Mouse (Mus musculus): ENCODE measurements around the gene Dpp6. TPM values are rescaled to one million over a fixed set of nuclear protein-coding genes. Genes with fewer than 3 reads are reported as not detected.

The Dpp6 gene
- polyA plus RNA-seq, 1 experiment from 2014 or later: 28.8 TPM

DNA sequence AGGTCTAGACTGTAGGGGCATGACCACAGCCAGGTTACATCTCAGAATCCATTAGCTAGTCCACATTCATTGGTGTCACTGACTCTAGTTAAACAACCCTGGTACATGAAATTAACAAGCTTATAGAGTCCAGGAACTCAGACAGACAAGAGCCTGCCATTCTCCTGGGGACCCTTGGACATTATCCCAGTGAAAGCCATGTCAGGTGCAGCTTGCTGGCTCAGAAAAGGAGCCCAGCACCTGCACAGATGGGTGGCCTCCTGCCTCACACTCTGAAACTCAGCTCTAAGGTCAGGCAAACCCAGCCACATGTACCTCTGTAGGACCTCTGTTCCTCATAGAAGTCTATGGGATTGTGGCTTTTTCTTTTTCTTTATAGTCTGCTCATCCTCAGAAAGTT lies 701.7 kb downstream of the Dpp6 start:
- H3K9me3 ChIP-seq: no peaks in the 10 kb centered on the region
- H3K4me2 ChIP-seq (replicated peaks): no peak overlapping the region
- H3K36me3 ChIP-seq: no peaks in the 10 kb centered on the region
- H3K27ac ChIP-seq (replicated peaks): no peak overlapping the region
- no peak for ATAC-seq (replicated peaks)
- H3K4me3 ChIP-seq: no peak overlapping the region
- no peaks in the 10 kb centered on the region for H3K4me1 ChIP-seq
- no peaks in the 10 kb centered on the region for H3K27me3 ChIP-seq
- no peak overlapping the region for H3K9ac ChIP-seq (replicated peaks)

- H3K36me3 ChIP-seq: no peaks in the 10 kb centered on the region
- H3K9me3 ChIP-seq: no peaks in the 10 kb centered on the region
- no peak overlapping the region for H3K4me3 ChIP-seq
- no peak for ATAC-seq (replicated peaks)
- no peaks in the 10 kb centered on the region for H3K27me3 ChIP-seq
- no peak overlapping the region for H3K9ac ChIP-seq (replicated peaks)
- H3K4me2 ChIP-seq (replicated peaks): no peak overlapping the region
- no peaks in the 10 kb centered on the region for H3K4me1 ChIP-seq
- WGBS: 91% methylated on average over 1 of the region's 1 CpGs
- H3K27ac ChIP-seq (replicated peaks): no peak overlapping the region
These were observed 709.9 kb downstream of the Dpp6 start for GRCm38 (mm10) chr5:27526906-27527305.

DNA sequence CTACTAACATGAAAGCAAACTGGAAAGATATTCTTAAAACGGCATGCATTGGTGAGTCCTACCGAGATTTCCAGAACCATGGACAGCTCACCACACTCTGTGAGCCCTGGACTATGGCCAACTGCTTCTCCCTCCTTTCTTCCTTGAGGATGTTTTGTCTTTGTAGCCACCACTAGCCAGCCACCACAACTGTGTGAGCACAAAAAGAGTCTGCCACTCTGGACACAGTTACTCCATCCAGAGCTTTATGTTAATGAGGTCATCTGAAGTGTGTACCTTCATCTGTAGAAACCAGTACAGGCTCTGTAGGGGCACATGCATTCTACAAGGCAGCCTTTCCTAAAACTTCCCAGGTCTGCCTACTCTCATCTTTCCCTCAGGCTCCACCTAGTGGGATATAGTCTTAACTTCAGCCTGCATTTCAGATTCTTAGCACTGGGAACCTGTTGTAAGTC lies 727.8 kb downstream of the Dpp6 start:
- H3K4me2 ChIP-seq (replicated peaks): no peak overlapping the region
- H3K27me3 ChIP-seq: no peaks in the 10 kb centered on the region
- 14% methylated on average over 2 of the region's 2 CpGs for WGBS
- no peaks in the 10 kb centered on the region for H3K9me3 ChIP-seq
- H3K27ac ChIP-seq (replicated peaks): no peak overlapping the region
- H3K36me3 ChIP-seq: no peaks in the 10 kb centered on the region
- no peak overlapping the region for H3K4me3 ChIP-seq
- no peak overlapping the region for H3K9ac ChIP-seq (replicated peaks)
- H3K4me1 ChIP-seq: no peaks in the 10 kb centered on the region
- peak; percentile 83 for ATAC-seq (replicated peaks)

DNA sequence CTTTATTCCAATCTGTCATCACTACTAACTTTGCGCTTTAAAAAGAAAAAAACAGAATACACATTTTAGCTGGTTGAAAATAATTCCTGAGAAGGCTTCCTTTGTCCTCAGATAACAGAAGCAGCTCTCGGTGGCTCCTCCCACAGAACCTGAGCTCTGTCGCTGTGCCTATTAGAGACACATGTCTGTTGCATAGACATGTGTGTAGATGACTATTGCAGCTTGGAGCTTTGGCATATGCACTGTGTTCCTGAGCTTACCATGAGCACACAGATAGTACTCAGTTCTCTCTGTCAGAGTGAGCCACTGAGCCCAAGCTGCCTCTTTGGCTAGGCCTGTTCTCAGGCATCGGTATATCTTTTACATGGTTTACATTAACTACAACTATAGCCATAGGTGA lies 732.3 kb downstream of the Dpp6 start:
- Histone ChIP-seq H3K4me3 (no peak overlapping the region), H3K27ac (replicated peaks) (no peak overlapping the region), H3K4me1 (no peaks in the 10 kb centered on the region), H3K36me3 (no peaks in the 10 kb centered on the region), H3K9me3 (no peaks in the 10 kb centered on the region), H3K9ac (replicated peaks) (no peak overlapping the region), H3K4me2 (replicated peaks) (no peak overlapping the region), H3K27me3 (no peaks in the 10 kb centered on the region)
- 85% methylated on average over 4 of the region's 4 CpGs for WGBS
- no peak for ATAC-seq (replicated peaks)

DNA sequence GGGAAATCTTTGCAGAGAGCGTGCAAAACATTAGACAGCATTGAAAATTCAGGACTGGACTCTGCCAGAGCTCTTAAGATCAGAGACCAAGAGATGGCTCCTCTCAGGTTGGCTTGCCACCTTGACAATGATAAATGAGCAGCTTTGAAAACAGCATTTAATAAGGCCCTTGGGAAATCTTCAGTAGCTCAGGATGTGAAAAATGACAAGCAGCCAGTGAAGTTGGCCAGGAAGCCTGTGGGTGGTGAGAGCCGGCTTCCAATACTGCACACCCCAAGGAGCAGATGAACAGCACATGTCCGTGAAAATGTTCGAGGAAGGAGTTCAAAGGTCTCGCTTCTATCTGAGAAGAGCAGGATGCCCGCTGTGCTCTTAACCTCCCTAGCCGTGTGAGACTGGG lies 748.7 kb downstream of the Dpp6 start:
- no peak for ATAC-seq (replicated peaks)
- no peaks in the 10 kb centered on the region for H3K4me1 ChIP-seq

DNA sequence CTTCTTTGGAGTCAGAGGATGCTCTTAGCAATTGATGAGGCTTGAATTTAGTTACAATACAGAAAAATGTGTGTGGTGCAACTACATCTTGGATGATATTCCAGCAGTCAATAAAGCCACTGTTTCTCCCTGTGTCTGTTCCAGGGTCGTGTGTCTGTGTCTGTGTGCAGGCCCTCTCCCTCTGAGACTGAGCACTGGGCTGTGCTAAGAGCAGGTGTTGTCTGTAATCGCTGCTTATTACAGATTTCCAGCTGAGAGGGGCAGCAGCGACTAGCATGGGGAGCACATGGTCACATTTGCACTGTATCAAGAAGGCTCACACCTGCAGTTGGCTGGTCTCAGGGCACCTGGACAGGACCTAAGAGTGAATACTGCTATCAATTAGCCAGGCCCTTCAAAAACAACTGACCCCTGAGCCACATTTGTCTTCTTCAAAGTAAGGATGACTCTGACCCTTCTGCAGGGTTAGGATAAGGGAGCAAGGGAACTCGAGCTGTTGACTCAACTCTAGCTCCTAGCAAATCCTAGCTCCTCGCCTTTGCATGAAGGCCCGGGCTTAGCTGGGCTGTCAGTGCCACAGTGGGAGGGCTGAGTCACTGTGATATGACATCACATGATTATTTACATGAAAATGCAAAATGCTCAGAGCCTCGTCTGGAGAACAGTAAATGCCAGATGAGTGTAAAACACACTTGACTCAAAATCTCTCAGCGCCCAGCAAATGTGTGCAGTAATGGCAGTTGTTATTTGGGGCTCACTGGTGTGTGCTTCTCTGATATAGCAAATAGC lies 771.2 kb downstream of the Dpp6 start:
- no peaks in the 10 kb centered on the region for H3K27me3 ChIP-seq

More for the DNA sequence above, 748.7 kb downstream of the Dpp6 start:
- Histone ChIP-seq H3K27ac (replicated peaks) (no peak overlapping the region), H3K27me3 (no peaks in the 10 kb centered on the region), H3K9me3 (no peaks in the 10 kb centered on the region), H3K9ac (replicated peaks) (no peak overlapping the region), H3K36me3 (no peaks in the 10 kb centered on the region), H3K4me2 (replicated peaks) (no peak overlapping the region), H3K4me3 (no peak overlapping the region)
- WGBS: 82% methylated on average over 7 of the region's 7 CpGs

GRCm38 (mm10) chr5:27604132-27604531 lies 787.1 kb downstream of the Dpp6 start:
- no peak overlapping the region for H3K4me3 ChIP-seq
- H3K36me3 ChIP-seq: no peaks in the 10 kb centered on the region
- no peaks in the 10 kb centered on the region for H3K27me3 ChIP-seq
- no peak overlapping the region for H3K27ac ChIP-seq (replicated peaks)
- no peak overlapping the region for H3K4me2 ChIP-seq (replicated peaks)
- no peak for ATAC-seq (replicated peaks)
- WGBS: 77% methylated on average over 1 of the region's 1 CpGs
- H3K9ac ChIP-seq (replicated peaks): no peak overlapping the region
- H3K9me3 ChIP-seq: no peaks in the 10 kb centered on the region
- H3K4me1 ChIP-seq: no peaks in the 10 kb centered on the region

More for the DNA sequence above, 771.2 kb downstream of the Dpp6 start:
- H3K9ac ChIP-seq (replicated peaks): no peak overlapping the region
- no peak overlapping the region for H3K27ac ChIP-seq (replicated peaks)
- 0 out of 2 replicates have a peak, but pooled peaks have one; percentile 43 for ATAC-seq (replicated peaks)
- no peak overlapping the region for H3K4me2 ChIP-seq (replicated peaks)
- no peak overlapping the region for H3K4me3 ChIP-seq
- H3K9me3 ChIP-seq: no peaks in the 10 kb centered on the region
- H3K4me1 ChIP-seq: peaks cover 7% of the 10 kb centered on the region
- 45% methylated on average over 8 of the region's 8 CpGs for WGBS
- H3K36me3 ChIP-seq: no peaks in the 10 kb centered on the region

- Histone ChIP-seq H3K27me3 (no peaks in the 10 kb centered on the region), H3K9ac (replicated peaks) (no peak overlapping the region), H3K9me3 (no peaks in the 10 kb centered on the region), H3K4me1 (no peaks in the 10 kb centered on the region), H3K4me2 (replicated peaks) (no peak overlapping the region), H3K4me3 (no peak overlapping the region), H3K36me3 (no peaks in the 10 kb centered on the region), H3K27ac (replicated peaks) (no peak overlapping the region)
- peak; percentile 79 for ATAC-seq (replicated peaks)
- 37% methylated on average over 7 of the region's 7 CpGs for WGBS
These were observed 798.8 kb downstream of the Dpp6 start for GRCm38 (mm10) chr5:27615769-27616168.

DNA sequence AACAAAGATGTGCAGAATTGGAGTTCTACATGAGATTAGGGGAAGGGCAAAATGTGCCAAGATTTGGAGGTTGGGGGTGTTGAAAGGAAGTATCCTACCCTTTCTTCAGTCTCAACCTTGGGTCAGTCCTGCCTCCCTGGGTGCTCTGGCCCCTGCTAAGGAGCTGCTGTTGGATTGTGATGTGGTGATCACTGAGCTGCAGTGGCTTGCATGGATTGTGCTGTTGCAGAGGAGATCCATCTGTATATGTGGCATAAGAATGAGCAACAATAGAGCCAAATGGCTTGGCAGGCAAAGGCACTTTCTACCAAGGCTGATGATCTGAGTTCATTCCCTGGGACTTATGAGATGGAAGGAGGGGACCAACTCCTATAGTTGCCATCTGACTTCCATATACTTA lies 804.8 kb downstream of the Dpp6 start:
- Histone ChIP-seq H3K9me3 (no peaks in the 10 kb centered on the region), H3K27ac (replicated peaks) (no peak overlapping the region), H3K36me3 (no peaks in the 10 kb centered on the region), H3K27me3 (no peaks in the 10 kb centered on the region), H3K4me2 (replicated peaks) (no peak overlapping the region), H3K9ac (replicated peaks) (no peak overlapping the region), H3K4me3 (no peak overlapping the region), H3K4me1 (no peaks in the 10 kb centered on the region)
- ATAC-seq (replicated peaks): no peak

GRCm38 (mm10) chr5:27623876-27624275 lies 806.9 kb downstream of the Dpp6 start:
- H3K27me3 ChIP-seq: no peaks in the 10 kb centered on the region
- H3K9me3 ChIP-seq: no peaks in the 10 kb centered on the region
- H3K9ac ChIP-seq (replicated peaks): no peak overlapping the region
- H3K27ac ChIP-seq (replicated peaks): no peak overlapping the region
- WGBS: 82% methylated on average over 1 of the region's 1 CpGs
- no peak for ATAC-seq (replicated peaks)
- no peak overlapping the region for H3K4me3 ChIP-seq
- H3K4me2 ChIP-seq (replicated peaks): no peak overlapping the region
- H3K4me1 ChIP-seq: no peaks in the 10 kb centered on the region
- no peaks in the 10 kb centered on the region for H3K36me3 ChIP-seq

GRCm38 (mm10) chr5:27632151-27632550 lies 815.1 kb downstream of the Dpp6 start:
- no peaks in the 10 kb centered on the region for H3K27me3 ChIP-seq
- H3K9me3 ChIP-seq: no peaks in the 10 kb centered on the region
- H3K36me3 ChIP-seq: no peaks in the 10 kb centered on the region
- H3K9ac ChIP-seq (replicated peaks): no peak overlapping the region
- no peaks in the 10 kb centered on the region for H3K4me1 ChIP-seq
- no peak overlapping the region for H3K4me2 ChIP-seq (replicated peaks)
- WGBS: 94% methylated on average over 2 of the region's 2 CpGs
- H3K4me3 ChIP-seq: no peak overlapping the region
- no peak for ATAC-seq (replicated peaks)
- no peak overlapping the region for H3K27ac ChIP-seq (replicated peaks)

DNA sequence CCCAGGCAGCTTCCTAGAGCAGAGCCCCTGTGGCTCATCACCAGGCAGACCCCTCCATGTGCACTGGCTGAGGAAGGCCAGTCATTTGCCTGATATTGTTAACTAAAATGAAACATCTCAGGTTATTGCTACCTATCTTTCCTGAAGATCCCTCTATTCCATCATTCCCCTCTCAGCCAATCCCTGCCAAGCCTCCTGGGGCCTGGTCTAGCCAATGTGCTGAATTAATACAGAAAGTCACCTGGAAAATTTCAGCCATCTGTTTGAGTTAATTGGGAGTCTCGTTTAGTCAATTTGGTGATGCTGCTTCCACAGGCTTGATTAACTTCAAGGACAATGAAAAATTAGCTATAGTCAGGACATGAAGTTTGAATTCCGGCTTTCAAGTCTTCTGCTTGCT lies 818.9 kb downstream of the Dpp6 start:
- no peak for ATAC-seq (replicated peaks)
- Histone ChIP-seq H3K27me3 (no peaks in the 10 kb centered on the region), H3K4me2 (replicated peaks) (no peak overlapping the region), H3K27ac (replicated peaks) (no peak overlapping the region), H3K9ac (replicated peaks) (no peak overlapping the region), H3K4me3 (no peak overlapping the region), H3K36me3 (no peaks in the 10 kb centered on the region), H3K9me3 (no peaks in the 10 kb centered on the region), H3K4me1 (no peaks in the 10 kb centered on the region)
- WGBS: 48% methylated on average over 2 of the region's 2 CpGs

DNA sequence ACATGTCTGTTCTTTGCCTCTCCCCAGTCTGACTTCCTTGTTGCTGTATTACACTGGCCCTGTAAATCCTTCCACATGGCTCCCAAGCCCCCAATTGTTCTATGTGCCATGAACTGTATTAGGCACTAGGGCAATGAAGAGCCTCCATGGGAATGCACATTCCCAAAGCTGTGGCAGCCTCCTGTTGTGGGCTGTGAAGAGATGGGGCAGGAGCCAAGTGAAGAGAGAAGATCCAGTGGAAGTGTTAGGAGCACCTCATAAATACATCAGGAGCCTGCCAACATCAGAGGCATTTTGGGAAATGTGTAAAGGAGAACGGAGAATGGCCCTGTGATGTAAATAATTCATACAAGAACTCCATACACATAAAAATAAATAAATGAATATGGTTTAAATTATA lies 824.9 kb downstream of the Dpp6 start:
- ATAC-seq (replicated peaks): no peak
- Histone ChIP-seq H3K27me3 (no peaks in the 10 kb centered on the region), H3K36me3 (no peaks in the 10 kb centered on the region), H3K27ac (replicated peaks) (no peak overlapping the region), H3K9me3 (no peaks in the 10 kb centered on the region), H3K4me1 (no peaks in the 10 kb centered on the region), H3K4me2 (replicated peaks) (no peak overlapping the region), H3K9ac (replicated peaks) (no peak overlapping the region), H3K4me3 (no peak overlapping the region)
- WGBS: 84% methylated on average over 1 of the region's 1 CpGs

Data from forebrain, embryonic 15.5 days (tissue).